Mouse (Mus musculus): ENCODE results near the gene Kcnh4. TPM values are rescaled to one million over a fixed set of nuclear protein-coding genes. Genes with fewer than 3 reads are reported as not detected.

Kcnh4 gene
- polyA plus RNA-seq, 1 experiment, result 0.82 TPM

- peak overlapping the region; percentile 77; the same call in 1 of the 2 replicates for H3K4me3 ChIP-seq (ENCODE audit: extremely low read depth, insufficient read depth, insufficient read length)
- 63% methylated on average over 6 of the region's 6 CpGs for WGBS
- H3K4me1 ChIP-seq (ENCODE audit: control insufficient read depth, insufficient read depth, insufficient read length), result peaks cover 3% of the 10 kb centered on the region; the same call in 1 of the 2 replicates
- no peak for DNase-seq (ENCODE audit: low read depth in 1 of 2, low spot score in 2 of 2)
- H3K27ac ChIP-seq (ENCODE audit: insufficient read depth, low read length), result no peak overlapping the region
- no peaks in the 10 kb centered on the region for H3K27me3 ChIP-seq (ENCODE audit: control insufficient read depth, insufficient read depth, low read length)
- TF ChIP-seq CTCF (IDR thresholded peaks at IDR 0.05; ENCODE audit: extremely low read depth, insufficient read depth, insufficient read length, insufficient replicate concordance), result no peak
- TF ChIP-seq POLR2A (IDR thresholded peaks at IDR 0.05; ENCODE audit: low read depth, low read length), result no peak
- peaks cover 4% of the 10 kb centered on the region; the same call in 1 of the 2 replicates for H3K36me3 ChIP-seq (ENCODE audit: control insufficient read depth, insufficient read depth, low read length)
Observed at GRCm38 (mm10) chr11:100769980-100770379, 10.2 kb upstream of the Kcnh4 start.

DNA sequence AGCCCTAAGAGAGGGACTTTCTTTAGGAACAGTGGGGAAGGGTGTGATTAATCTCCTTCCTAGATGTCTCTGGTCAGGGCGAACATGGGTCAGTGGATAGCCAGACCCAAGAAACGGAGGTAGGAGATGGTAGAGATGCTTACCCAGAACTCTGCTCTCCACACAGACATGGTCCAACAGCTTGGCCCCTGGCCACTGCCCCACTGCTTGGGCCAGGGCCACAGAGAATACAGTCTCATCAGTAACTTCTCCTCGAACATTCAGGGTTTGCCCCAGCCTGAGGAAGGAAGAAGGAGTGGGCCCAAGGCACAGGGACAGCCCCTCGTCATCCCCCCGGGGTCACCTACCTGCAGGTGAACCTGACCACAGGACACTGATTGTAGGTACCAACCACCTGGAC is 8.1 kb upstream of the Kcnh4 start:
- peaks cover 3% of the 10 kb centered on the region; the same call in 1 of the 2 replicates for H3K4me1 ChIP-seq (ENCODE audit: control insufficient read depth, insufficient read depth, insufficient read length)
- H3K27ac ChIP-seq (ENCODE audit: insufficient read depth, low read length), result no peak overlapping the region
- 91% methylated on average over 5 of the region's 5 CpGs for WGBS
- DNase-seq (ENCODE audit: low read depth in 1 of 2, low spot score in 2 of 2), result no peak
- TF ChIP-seq POLR2A (IDR thresholded peaks at IDR 0.05; ENCODE audit: low read depth, low read length) (no peak), CTCF (IDR thresholded peaks at IDR 0.05; ENCODE audit: extremely low read depth, insufficient read depth, insufficient read length, insufficient replicate concordance) (no peak)
- peaks cover 4% of the 10 kb centered on the region; the same call in 1 of the 2 replicates for H3K36me3 ChIP-seq (ENCODE audit: control insufficient read depth, insufficient read depth, low read length)
- H3K27me3 ChIP-seq (ENCODE audit: control insufficient read depth, insufficient read depth, low read length), result no peaks in the 10 kb centered on the region
- H3K4me3 ChIP-seq (ENCODE audit: extremely low read depth, insufficient read depth, insufficient read length), result no peak overlapping the region

DNA sequence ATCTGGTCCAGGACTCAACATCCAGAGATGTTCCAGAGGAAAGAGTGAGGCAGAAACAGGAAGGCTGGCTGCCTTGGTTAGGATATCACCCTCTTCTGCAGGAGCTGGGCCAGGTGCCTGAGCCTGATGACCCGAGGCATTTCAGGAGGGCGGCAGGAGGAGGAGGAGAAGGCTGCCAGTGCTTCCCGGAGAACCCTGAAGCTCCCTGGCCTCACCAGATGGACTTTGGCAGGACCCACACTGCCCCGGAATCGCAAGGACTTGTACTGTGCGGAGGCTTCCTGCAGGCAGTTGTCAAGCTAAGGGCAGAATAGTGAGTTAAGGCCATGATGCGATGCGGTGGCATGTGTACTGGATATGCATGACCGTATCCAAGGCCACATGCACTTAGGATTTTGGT is 7.0 kb upstream of the Kcnh4 start:
- 87% methylated on average over 9 of the region's 9 CpGs for WGBS
- Histone ChIP-seq H3K36me3 (ENCODE audit: control insufficient read depth, insufficient read depth, low read length) (peaks cover 4% of the 10 kb centered on the region; the same call in 1 of the 2 replicates), H3K4me1 (ENCODE audit: control insufficient read depth, insufficient read depth, insufficient read length) (peaks cover 7% of the 10 kb centered on the region; the same call in 1 of the 2 replicates), H3K4me3 (ENCODE audit: extremely low read depth, insufficient read depth, insufficient read length) (no peak overlapping the region), H3K27me3 (ENCODE audit: control insufficient read depth, insufficient read depth, low read length) (no peaks in the 10 kb centered on the region), H3K27ac (ENCODE audit: insufficient read depth, low read length) (no peak overlapping the region)
- TF ChIP-seq POLR2A (IDR thresholded peaks at IDR 0.05; ENCODE audit: low read depth, low read length), result no peak
- TF ChIP-seq CTCF (IDR thresholded peaks at IDR 0.05; ENCODE audit: extremely low read depth, insufficient read depth, insufficient read length, insufficient replicate concordance), result no peak
- no peak for DNase-seq (ENCODE audit: low read depth in 1 of 2, low spot score in 2 of 2)

DNA sequence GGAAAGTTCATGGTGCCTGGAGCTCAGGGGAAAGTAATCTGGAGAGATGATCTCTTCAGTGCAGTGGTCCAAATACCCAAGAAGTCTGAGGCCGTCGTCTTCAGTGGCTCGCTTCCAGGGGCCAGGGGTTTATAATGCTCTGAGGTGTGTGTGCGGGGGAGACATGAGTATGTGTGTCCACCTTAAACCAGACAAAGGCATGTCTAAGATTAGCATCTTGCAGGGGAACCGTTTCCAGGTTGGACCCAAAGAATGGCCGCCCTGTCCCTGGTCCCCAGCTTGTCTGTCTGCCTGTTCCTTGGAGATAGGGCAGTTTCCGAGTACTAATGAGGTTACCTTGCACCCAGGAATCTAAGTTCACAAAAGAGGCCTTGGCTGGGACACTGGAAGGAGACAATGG is 3.1 kb upstream of the Kcnh4 start, which contains the start of gene Hcrt:
Gene Hcrt, minus strand, starts transcription at position 101 of the 400 bp plus-strand sequence.
- WGBS, result 90% methylated on average over 7 of the region's 7 CpGs
- no peak within 1 kb of the TSS for H3K27ac ChIP-seq (ENCODE audit: insufficient read depth, low read length)
- H3K27me3 ChIP-seq (ENCODE audit: control insufficient read depth, insufficient read depth, low read length), result no peaks in the 10 kb centered on the region; the same call in 1 of the 2 replicates
- TF ChIP-seq POLR2A (IDR thresholded peaks at IDR 0.05; ENCODE audit: low read depth, low read length), result no peak
- TF ChIP-seq CTCF (IDR thresholded peaks at IDR 0.05; ENCODE audit: extremely low read depth, insufficient read depth, insufficient read length, insufficient replicate concordance), result no peak
- H3K36me3 ChIP-seq (ENCODE audit: control insufficient read depth, insufficient read depth, low read length), result 0 out of 2 replicates have a peak, but pooled peaks cover 2% of the 10 kb centered on the region
- no peak for DNase-seq (ENCODE audit: low read depth in 1 of 2, low spot score in 2 of 2)
- H3K4me1 ChIP-seq (ENCODE audit: control insufficient read depth, insufficient read depth, insufficient read length), result peaks cover 17% of the 10 kb centered on the region
- peak within 1 kb of the TSS; percentile 56; the same call in 1 of the 2 replicates for H3K4me3 ChIP-seq (ENCODE audit: extremely low read depth, insufficient read depth, insufficient read length)

DNA sequence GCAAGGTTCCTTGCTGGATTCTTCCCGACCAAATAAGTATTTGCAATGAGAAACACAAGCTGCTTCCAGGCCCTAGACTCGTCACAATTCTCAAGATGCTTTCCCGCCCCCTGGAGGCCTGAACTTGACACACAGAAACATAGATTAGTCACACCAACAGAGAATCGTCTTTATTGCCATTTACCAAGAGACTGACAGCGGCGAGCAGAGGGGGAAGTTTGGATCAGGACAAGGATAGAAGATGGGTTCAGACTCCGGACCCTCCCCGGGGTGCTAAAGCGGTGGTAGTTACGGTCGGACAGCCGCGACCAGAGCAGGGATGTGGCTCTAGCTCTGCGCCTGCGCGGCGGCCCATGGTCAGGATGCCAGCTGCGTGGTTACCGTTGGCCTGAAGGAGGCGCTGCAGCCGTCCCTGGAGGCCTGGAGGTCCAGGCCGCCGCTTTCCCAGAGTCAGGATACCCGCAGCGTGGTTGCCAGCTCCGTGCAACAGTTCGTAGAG is 1.9 kb upstream of the Kcnh4 start:
- Histone ChIP-seq H3K36me3 (ENCODE audit: control insufficient read depth, insufficient read depth, low read length) (0 out of 2 replicates have a peak, but pooled peaks cover under 1% of the 10 kb centered on the region), H3K27ac (ENCODE audit: insufficient read depth, low read length) (no peak overlapping the region), H3K4me3 (ENCODE audit: extremely low read depth, insufficient read depth, insufficient read length) (peak overlapping the region; percentile 56), H3K27me3 (ENCODE audit: control insufficient read depth, insufficient read depth, low read length) (no peaks in the 10 kb centered on the region; the same call in 1 of the 2 replicates), H3K4me1 (ENCODE audit: control insufficient read depth, insufficient read depth, insufficient read length) (peaks cover 17% of the 10 kb centered on the region)
- peak; percentile 69 to 70 for DNase-seq (ENCODE audit: low read depth in 1 of 2, low spot score in 2 of 2)
- TF ChIP-seq CTCF (IDR thresholded peaks at IDR 0.05; ENCODE audit: extremely low read depth, insufficient read depth, insufficient read length, insufficient replicate concordance) (peak; percentile 46; the same call in 1 of the 2 replicates), POLR2A (IDR thresholded peaks at IDR 0.05; ENCODE audit: low read depth, low read length) (no peak)
- whole genome bisulfite sequencing, result 2% methylated on average over 27 of the region's 27 CpGs

- Histone ChIP-seq H3K36me3 (ENCODE audit: control insufficient read depth, insufficient read depth, low read length) (no peaks in the 10 kb centered on the region), H3K4me1 (ENCODE audit: control insufficient read depth, insufficient read depth, insufficient read length) (peaks cover 17% of the 10 kb centered on the region), H3K27me3 (ENCODE audit: control insufficient read depth, insufficient read depth, low read length) (no peaks in the 10 kb centered on the region; the same call in 1 of the 2 replicates), H3K27ac (ENCODE audit: insufficient read depth, low read length) (no peak overlapping the region), H3K4me3 (ENCODE audit: extremely low read depth, insufficient read depth, insufficient read length) (peak overlapping the region; percentile 52; the same call in 1 of the 2 replicates)
- no peak for DNase-seq (ENCODE audit: low read depth in 1 of 2, low spot score in 2 of 2)
- TF ChIP-seq POLR2A (IDR thresholded peaks at IDR 0.05; ENCODE audit: low read depth, low read length) (no peak), CTCF (IDR thresholded peaks at IDR 0.05; ENCODE audit: extremely low read depth, insufficient read depth, insufficient read length, insufficient replicate concordance) (no peak)
- 5% methylated on average over 35 of the region's 35 CpGs for WGBS
Observed at GRCm38 (mm10) chr11:100758707-100759610, 783 bp downstream of the Kcnh4 start.

All from spleen, adult 2 months (tissue).